Comparison of ENCODE assay signal across 8 mouse cellular contexts in the genomic region with DNA sequence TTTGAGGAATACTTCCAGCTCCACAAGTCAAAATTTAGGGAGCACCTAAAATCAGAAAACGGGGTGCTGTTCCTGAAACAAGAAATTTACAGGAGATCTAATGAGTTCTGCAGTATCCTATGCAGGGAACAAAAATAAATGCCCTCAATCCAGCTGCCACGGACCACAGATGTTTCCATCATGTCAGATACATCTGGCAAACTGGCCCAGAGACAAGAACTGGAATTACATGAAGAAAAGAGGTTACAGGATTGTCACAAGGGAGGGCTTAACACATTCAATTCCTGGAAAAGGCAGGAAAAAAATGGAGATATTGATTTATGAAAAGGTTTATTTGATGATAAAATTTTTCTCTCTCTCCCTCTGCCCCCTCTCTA.
"Had no signal": no experiment of that assay in that cellular context is flagged by ENCODE, and none has a peak within 500 bp of the region (broad histone marks: within the 10 kb centered on the region; RNA-seq: fewer than 3 reads in every experiment).

No protein-coding gene starts in this region.

- H3K9ac ChIP-seq: liver, embryonic 14.5 days; midbrain, embryonic 12.5 days; neural tube, embryonic 13.5 days had no signal

- DNase-seq: kidney, postnatal 14 days; lung, adult 18-20 months; right cerebral cortex, postnatal 14 days; thymus, postnatal 36 days had no signal

- H3K4me3 ChIP-seq: left cerebral cortex, adult 2 months; midbrain, embryonic 12.5 days; neural tube, embryonic 13.5 days had no signal

- H3K27me3 ChIP-seq: midbrain, embryonic 12.5 days; neural tube, embryonic 13.5 days had no signal

- H3K36me3 ChIP-seq: midbrain, embryonic 12.5 days; neural tube, embryonic 13.5 days had no signal

- H3K4me1 ChIP-seq: midbrain, embryonic 12.5 days; neural tube, embryonic 13.5 days had no signal

- H3K27ac ChIP-seq: left cerebral cortex, adult 2 months; liver, embryonic 14.5 days; midbrain, embryonic 12.5 days; neural tube, embryonic 13.5 days had no signal
